28 mouse cellular contexts compared by ENCODE assay signal in the genomic region with DNA sequence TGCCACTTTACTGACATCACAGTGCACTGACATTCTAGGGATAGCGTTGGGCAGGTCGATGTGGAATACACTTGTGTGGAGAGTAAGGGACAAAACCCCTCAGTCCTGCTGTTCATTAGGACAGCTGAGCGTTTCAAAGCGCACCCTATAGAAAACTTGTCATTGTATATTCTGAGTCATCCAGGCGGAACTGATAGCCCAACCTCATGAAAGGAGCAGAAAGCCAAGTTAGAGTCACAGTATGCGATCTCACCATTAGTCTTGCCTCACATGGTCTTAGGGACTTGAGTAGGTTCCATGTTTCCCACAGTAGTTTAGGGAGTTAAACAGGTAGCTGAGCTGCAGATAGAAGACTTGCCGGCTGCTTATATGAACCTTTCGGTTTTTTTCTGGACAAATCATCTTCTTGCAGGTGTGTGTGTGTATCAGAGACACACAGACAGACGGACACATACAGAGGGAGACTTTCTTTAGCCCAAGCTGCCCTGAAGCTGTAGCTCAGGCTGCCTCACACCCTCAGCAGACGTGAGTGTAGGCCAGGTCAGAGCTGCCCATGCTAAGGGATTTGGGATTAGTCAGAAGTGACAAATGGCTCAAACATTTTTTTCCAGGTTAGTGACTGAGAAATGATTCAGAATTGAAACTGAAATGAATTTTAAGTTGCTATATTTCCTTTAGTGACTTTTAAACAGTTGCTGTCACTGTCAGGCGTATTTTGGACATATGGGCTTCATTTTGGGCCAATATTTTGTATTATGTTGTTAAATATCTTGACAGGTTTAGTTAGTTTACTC. TPM values are rescaled to one million over a fixed set of nuclear protein-coding genes. Genes with fewer than 3 reads are reported as not detected.
DNase-seq lines count a peak whose midpoint lies in the region; ATAC-seq and TF ChIP-seq lines count a peak whose summit lies in the region.
"Had no signal": no experiment of that assay in that cellular context is flagged by ENCODE, and none has a peak within 500 bp of the region (broad histone marks: within the 10 kb centered on the region; RNA-seq: fewer than 3 reads in every experiment).

No protein-coding gene starts in this region.

- no peak for TF ChIP-seq EP300 in stomach, postnatal 0 days (optimal IDR thresholded peaks at IDR 0.05)

- no peaks in the 10 kb centered on the region for H3K36me3 ChIP-seq in midbrain, embryonic 11.5 days (ENCODE audit: control insufficient read depth, insufficient read depth, low read length)
- H3K36me3 ChIP-seq in midbrain, postnatal 0 days (ENCODE audit: insufficient read depth, low read length): no peaks in the 10 kb centered on the region
- no peaks in the 10 kb centered on the region for H3K36me3 ChIP-seq in stomach, postnatal 0 days (ENCODE audit: control insufficient read depth, insufficient read depth, low read length)
- H3K36me3 ChIP-seq: heart, embryonic 13.5 days; limb, embryonic 13.5 days; lung, embryonic 15.5 days; midbrain, embryonic 12.5 days; neural tube, embryonic 13.5 days; stomach, embryonic 15.5 days had no signal

- DNase-seq in CD4-positive, CD25-positive, alpha-beta regulatory T cell, adult 2 months (ENCODE audit: low read depth, low spot score): peak; percentile 7
- peak; percentile 73 for DNase-seq in midbrain, embryonic 11.5 days (ENCODE audit: low spot score, missing footprints)
- DNase-seq in midbrain, postnatal 0 days (ENCODE audit: low spot score): no peak
- DNase-seq in stomach, postnatal 0 days (ENCODE audit: low spot score): no peak
- no peak for DNase-seq in spleen, postnatal 14 days (ENCODE audit: low spot score in 2 of 2)
- DNase-seq: adrenal gland, adult 2 months; cerebellum, adult 2 months; cerebellum, postnatal 14 days; forebrain, postnatal 0 days; heart, adult 2 months; heart, postnatal 10 days; kidney, adult 11 months; kidney, postnatal 14 days; layer of hippocampus, adult 9-11 months; right cerebral cortex, postnatal 14 days; thymus, postnatal 25 days had no signal

- H3K9ac ChIP-seq in midbrain, embryonic 11.5 days (ENCODE audit: low read length): no peak overlapping the region
- H3K9ac ChIP-seq in midbrain, postnatal 0 days (replicated peaks; ENCODE audit: low read length, poor library complexity, severe bottlenecking): no peak overlapping the region
- H3K9ac ChIP-seq in stomach, postnatal 0 days (ENCODE audit: low read length): no peak overlapping the region
- H3K9ac ChIP-seq: forebrain, postnatal 0 days; heart, embryonic 13.5 days; limb, embryonic 13.5 days; lung, embryonic 15.5 days; midbrain, embryonic 12.5 days; neural tube, embryonic 13.5 days; stomach, embryonic 15.5 days had no signal

- peaks cover 8% of the 10 kb centered on the region; the same call in 1 of the 2 replicates for H3K4me1 ChIP-seq in midbrain, embryonic 11.5 days (ENCODE audit: control insufficient read depth, insufficient read depth, low read length)
- H3K4me1 ChIP-seq in midbrain, postnatal 0 days (ENCODE audit: insufficient read depth, low read length): no peaks in the 10 kb centered on the region
- H3K4me1 ChIP-seq in stomach, postnatal 0 days (replicated peaks; ENCODE audit: control insufficient read depth, insufficient read depth): 0 out of 2 replicates have a peak, but pooled peaks cover 2% of the 10 kb centered on the region
- H3K4me1 ChIP-seq: stomach, embryonic 15.5 days had no signal

- H3K4me3 ChIP-seq in midbrain, embryonic 11.5 days (ENCODE audit: low read depth, low read length): no peak overlapping the region
- H3K4me3 ChIP-seq in midbrain, postnatal 0 days (ENCODE audit: low read depth, low read length): no peak overlapping the region
- no peak overlapping the region for H3K4me3 ChIP-seq in stomach, postnatal 0 days (ENCODE audit: low read depth, low read length)
- H3K4me3 ChIP-seq: heart, adult 2 months; heart, embryonic 13.5 days; limb, embryonic 13.5 days; lung, embryonic 15.5 days; midbrain, embryonic 12.5 days; neural tube, embryonic 13.5 days; stomach, embryonic 15.5 days had no signal

- ATAC-seq in CD4-positive, CD25-positive, alpha-beta regulatory T cell, adult 4 months: no peak
- no peak for ATAC-seq in midbrain, embryonic 11.5 days (ENCODE audit: low FRiP score)
- no peak for ATAC-seq in midbrain, postnatal 0 days (ENCODE audit: low FRiP score)
- peak; percentile 54 for ATAC-seq in inflammation-experienced regulatory T-cells, adult 6 months
- peak; percentile 47; the same call in 1 of the 2 replicates for ATAC-seq in stomach, postnatal 0 days (ENCODE audit: low FRiP score, low TSS enrichment)
- ATAC-seq in erythroid progenitor cell, adult 5-6 weeks (replicated peaks; ENCODE audit: low FRiP score, poor library complexity, severe bottlenecking): no peak
- ATAC-seq: activated CD4-positive, CD25-positive, alpha-beta regulatory T cell, adult 4 months; forebrain, postnatal 0 days had no signal

- WGBS in midbrain, embryonic 11.5 days: 66% methylated on average over 11 of the region's 11 CpGs
- WGBS in midbrain, postnatal 0 days: 54% methylated on average over 11 of the region's 11 CpGs
- WGBS in stomach, postnatal 0 days: 77% methylated on average over 11 of the region's 11 CpGs

- H3K9me3 ChIP-seq in midbrain, embryonic 11.5 days (ENCODE audit: control insufficient read depth, low read length): no peaks in the 10 kb centered on the region
- no peaks in the 10 kb centered on the region for H3K9me3 ChIP-seq in midbrain, postnatal 0 days (ENCODE audit: low read length)
- no peaks in the 10 kb centered on the region for H3K9me3 ChIP-seq in stomach, postnatal 0 days (ENCODE audit: control insufficient read depth, low read length)
- H3K9me3 ChIP-seq: heart, embryonic 13.5 days; limb, embryonic 13.5 days; lung, embryonic 15.5 days; midbrain, embryonic 12.5 days; neural tube, embryonic 13.5 days; stomach, embryonic 15.5 days had no signal

- H3K27me3 ChIP-seq in midbrain, embryonic 11.5 days (ENCODE audit: control insufficient read depth, insufficient read depth, low read length): no peaks in the 10 kb centered on the region
- H3K27me3 ChIP-seq in midbrain, postnatal 0 days (ENCODE audit: insufficient read depth, low read length): no peaks in the 10 kb centered on the region
- no peaks in the 10 kb centered on the region for H3K27me3 ChIP-seq in stomach, postnatal 0 days (ENCODE audit: control insufficient read depth, insufficient read depth, low read length)
- H3K27me3 ChIP-seq: heart, embryonic 13.5 days; limb, embryonic 13.5 days; lung, embryonic 15.5 days; midbrain, embryonic 12.5 days; neural tube, embryonic 13.5 days; stomach, embryonic 15.5 days had no signal

- no peak overlapping the region for H3K27ac ChIP-seq in midbrain, embryonic 11.5 days (ENCODE audit: low read depth, low read length)
- H3K27ac ChIP-seq in midbrain, postnatal 0 days (ENCODE audit: low read depth, low read length): no peak overlapping the region
- 0 out of 2 replicates have a peak overlapping the region, but pooled peaks have one; percentile 1 for H3K27ac ChIP-seq in stomach, postnatal 0 days (replicated peaks)
- H3K27ac ChIP-seq: heart, adult 2 months; heart, embryonic 13.5 days; limb, embryonic 13.5 days; lung, embryonic 15.5 days; macrophage; midbrain, embryonic 12.5 days; neural tube, embryonic 13.5 days; stomach, embryonic 15.5 days had no signal

- H3K4me2 ChIP-seq in midbrain, embryonic 11.5 days: no peak overlapping the region
- H3K4me2 ChIP-seq in midbrain, postnatal 0 days (ENCODE audit: low read depth, low read length, poor library complexity, severe bottlenecking): no peak overlapping the region
- H3K4me2 ChIP-seq in stomach, postnatal 0 days (replicated peaks; ENCODE audit: low read depth): no peak overlapping the region
- H3K4me2 ChIP-seq: heart, embryonic 13.5 days; limb, embryonic 13.5 days; liver, embryonic 11.5 days; lung, embryonic 15.5 days; midbrain, embryonic 12.5 days; neural tube, embryonic 13.5 days; stomach, embryonic 15.5 days had no signal

- no peak for TF ChIP-seq CTCF in midbrain, postnatal 0 days (IDR thresholded peaks at IDR 0.05)
- no peak for TF ChIP-seq CTCF in stomach, postnatal 0 days (IDR thresholded peaks at IDR 0.05; ENCODE audit: low read depth)

RNA-seq across cellular contexts. Expression of a gene that starts 34.3 kb away (rescaled TPM):
- 10 to 100 TPM; 12.8 to 16.0 TPM for polyA plus RNA-seq in CD4-positive, CD25-positive, alpha-beta regulatory T cell, adult 4 months (2017; shearing (Covaris generic))
- 8.7 and 8.9 TPM in 2 replicates for polyA plus RNA-seq in midbrain, embryonic 11.5 days (2014; fragmentation: Nextera tagmentation; extraction: Ambion mirVana)
- 36.4 and 38.4 TPM in 2 replicates for total RNA-seq in midbrain, postnatal 0 days (2014; rRNA removed)
- 11.2 and 12.5 TPM in 2 replicates for polyA plus RNA-seq in midbrain, postnatal 0 days (2015; fragmentation: Nextera tagmentation; extraction: Ambion mirVana)
- 10 to 100 TPM; 11.0 to 13.9 (median 11.5) TPM for polyA plus RNA-seq in inflammation-experienced regulatory T-cells, adult 6 months (2017; shearing (Covaris generic))
- polyA plus RNA-seq in stomach, postnatal 0 days (2015; fragmentation: Nextera tagmentation; extraction: Ambion mirVana): 6.6 and 6.8 TPM in 2 replicates
- total RNA-seq in erythroid progenitor cell, adult 5-6 weeks (2015; ENCODE audit: low replicate concordance): 4.6 and 6.5 TPM in 2 replicates
- 1.4 and 11.6 TPM in 2 replicates for total RNA-seq in erythroid progenitor cell, adult 5-6 weeks (2017; ENCODE audit: low replicate concordance)

RNA-seq across cellular contexts. Expression of a gene that starts 34.4 kb away (rescaled TPM):
- 10 to 100 TPM; 64.2 to 72.1 TPM for polyA plus RNA-seq in CD4-positive, CD25-positive, alpha-beta regulatory T cell, adult 4 months (2017; shearing (Covaris generic))
- polyA plus RNA-seq in midbrain, embryonic 11.5 days (2014; fragmentation: Nextera tagmentation; extraction: Ambion mirVana): 274 and 275 TPM in 2 replicates
- 237 and 357 TPM in 2 replicates for total RNA-seq in midbrain, postnatal 0 days (2014; rRNA removed)
- 241 and 249 TPM in 2 replicates for polyA plus RNA-seq in midbrain, postnatal 0 days (2015; fragmentation: Nextera tagmentation; extraction: Ambion mirVana)
- 10 to 100 TPM; 58.6 to 75.2 (median 67.0) TPM for polyA plus RNA-seq in inflammation-experienced regulatory T-cells, adult 6 months (2017; shearing (Covaris generic))
- polyA plus RNA-seq in stomach, postnatal 0 days (2015; fragmentation: Nextera tagmentation; extraction: Ambion mirVana): 70.8 and 79.0 TPM in 2 replicates
- total RNA-seq in erythroid progenitor cell, adult 5-6 weeks (2015; ENCODE audit: low replicate concordance): 29.3 and 31.4 TPM in 2 replicates
- 52.9 and 68.6 TPM in 2 replicates for total RNA-seq in erythroid progenitor cell, adult 5-6 weeks (2017; ENCODE audit: low replicate concordance)

Comparison
In these comparisons a context has a peak if more than half of its experiments do, and no peak if none do; other contexts are left out.
1. DNase-seq: peak in CD4-positive, CD25-positive, alpha-beta regulatory T cell, adult 2 months (single experiment) and midbrain, embryonic 11.5 days (single experiment); none in midbrain, postnatal 0 days (single experiment), stomach, postnatal 0 days (single experiment) and spleen, postnatal 14 days (0 of 2).
2. ATAC-seq: peak in inflammation-experienced regulatory T-cells, adult 6 months (single experiment) and stomach, postnatal 0 days (single experiment); none in CD4-positive, CD25-positive, alpha-beta regulatory T cell, adult 4 months (single experiment), midbrain, embryonic 11.5 days (single experiment), midbrain, postnatal 0 days (single experiment) and erythroid progenitor cell, adult 5-6 weeks (single experiment).